Mouse (Mus musculus) CH12.LX (cell line): ENCODE data around the gene Gm21188.
"Not testable (repeated sequence)": the region's sequence is repeated elsewhere in the genome, so short reads cannot be mapped to it uniquely, and the experiment has no call there.

Experiments used
- CHD2 ChIP-seq: IDR thresholded peaks from 2 replicates; pipeline ENCODE4 v1.6.1; 2011; ENCODE audit warnings: low read length, improper control_type of control experiment
- CTCF ChIP-seq, 2 experiments: IDR thresholded peaks in 1 of 2; conservative IDR thresholded peaks in 1 of 2; 2 replicates each; pipeline ENCODE4 v1.5.1; 2011 to 2012; ENCODE audit warnings: low read depth in 2 of 2, low read length in 2 of 2, improper control_type of control experiment in 1 of 2, inconsistent platforms in 1 of 2, mild to moderate bottlenecking in 1 of 2, moderate library complexity in 1 of 2
- JUND ChIP-seq: conservative IDR thresholded peaks from 2 replicates; pipeline ENCODE4 v1.6.1; 2011; ENCODE audit warnings: low read depth, low read length, improper control_type of control experiment
- MYC ChIP-seq: IDR thresholded peaks from 2 replicates; pipeline ENCODE4 v1.6.1; 2011; ENCODE audit warnings: low read depth, mild to moderate bottlenecking, improper control_type of control experiment, low read length
- POLR2A ChIP-seq: IDR thresholded peaks from 2 replicates; pipeline ENCODE4 v1.6.1; 2011; ENCODE audit warnings: low read depth, mild to moderate bottlenecking, improper control_type of control experiment, low read length
- POLR2AphosphoS2 ChIP-seq: IDR thresholded peaks from 2 replicates; pipeline ENCODE4 v1.6.1; 2011; ENCODE audit warnings: low read depth, low read length, improper control_type of control experiment

DNA sequence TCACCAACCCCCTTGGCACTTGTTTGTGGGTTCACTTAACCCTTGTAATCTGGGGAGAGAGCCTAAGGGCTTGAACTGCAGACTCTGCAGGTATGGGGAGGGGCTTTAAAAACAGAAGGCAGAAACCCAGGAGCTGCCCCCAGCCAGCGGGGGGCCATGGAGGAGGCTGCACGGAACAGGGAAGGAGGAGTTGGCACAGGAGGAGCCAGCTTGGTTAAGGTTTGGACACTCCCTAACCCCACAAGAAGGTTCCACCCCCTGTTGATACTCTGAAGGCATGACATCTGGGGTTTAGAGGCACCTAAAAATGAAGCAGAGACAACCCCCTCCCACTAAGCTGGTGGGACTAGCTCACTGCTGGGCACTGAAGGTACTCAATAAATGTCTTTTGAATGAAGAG is 38.0 kb downstream of the Gm21188 start:
- TF ChIP-seq MYC; POLR2A; JUND; CTCF (conservative IDR thresholded peaks at IDR 0.05 in 1 of 2, IDR thresholded peaks at IDR 0.05 in 1 of 2; ENCODE audit: low read depth in 2 of 2, low read length in 2 of 2); POLR2AphosphoS2; CHD2: not testable (repeated sequence)
